Mouse (Mus musculus) CD4-positive, CD25-positive, alpha-beta regulatory T cell, adult 2 months (primary cell): ENCODE data around the gene Prox1.

Source experiments
- DNase-seq: peaks from one replicate; pipeline ENCODE4 v3.0.0-alpha.2; 2012; ENCODE audit warnings: low read depth, low spot score

Gene Prox1

DNA sequence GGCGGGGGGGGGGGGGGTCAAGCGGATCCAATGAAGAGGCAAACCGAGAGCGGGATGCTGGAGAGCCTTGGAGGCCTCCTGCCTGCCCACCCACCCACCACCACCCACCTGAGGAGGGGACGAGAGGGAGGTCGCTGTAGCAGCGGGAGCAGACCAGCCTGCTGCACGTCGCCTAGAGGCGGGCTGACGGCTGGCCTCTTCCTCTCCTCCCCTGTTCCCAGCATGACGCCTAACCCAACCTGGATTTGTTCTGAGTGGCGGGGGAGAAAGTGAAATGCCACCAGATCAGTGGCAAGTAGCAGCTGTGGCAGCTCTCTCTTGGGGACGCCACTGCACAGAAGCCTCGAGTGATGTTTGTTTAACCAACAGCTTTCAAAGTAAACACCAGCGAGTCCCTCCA lies 3.1 kb upstream of the Prox1 start:
- DNase-seq: no peak

DNA sequence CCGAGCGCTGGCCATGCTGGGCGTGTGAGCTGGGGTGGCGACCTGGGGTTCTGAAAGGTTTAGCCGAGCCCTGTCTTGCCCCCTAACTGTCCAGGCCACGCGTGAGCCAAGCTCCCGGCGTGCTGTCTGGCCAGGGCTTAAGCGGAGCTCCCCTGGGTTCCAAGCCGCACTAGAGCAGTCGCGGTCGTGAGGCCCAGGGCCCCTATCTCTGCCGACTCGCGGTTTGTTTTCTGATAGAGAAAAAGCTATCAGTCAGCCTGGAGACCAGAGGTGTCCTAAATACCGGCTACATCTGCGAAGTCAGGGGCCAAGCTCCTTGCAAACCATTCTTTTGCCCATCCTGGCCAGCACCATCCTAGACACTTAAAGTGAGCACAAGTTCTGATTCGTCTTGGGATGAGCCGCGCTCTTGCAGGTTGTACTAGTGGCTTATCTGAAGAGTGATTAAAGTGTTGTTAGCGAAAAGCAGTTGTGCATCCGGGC lies 2.5 kb upstream of the Prox1 start:
- no peak for DNase-seq

DNA sequence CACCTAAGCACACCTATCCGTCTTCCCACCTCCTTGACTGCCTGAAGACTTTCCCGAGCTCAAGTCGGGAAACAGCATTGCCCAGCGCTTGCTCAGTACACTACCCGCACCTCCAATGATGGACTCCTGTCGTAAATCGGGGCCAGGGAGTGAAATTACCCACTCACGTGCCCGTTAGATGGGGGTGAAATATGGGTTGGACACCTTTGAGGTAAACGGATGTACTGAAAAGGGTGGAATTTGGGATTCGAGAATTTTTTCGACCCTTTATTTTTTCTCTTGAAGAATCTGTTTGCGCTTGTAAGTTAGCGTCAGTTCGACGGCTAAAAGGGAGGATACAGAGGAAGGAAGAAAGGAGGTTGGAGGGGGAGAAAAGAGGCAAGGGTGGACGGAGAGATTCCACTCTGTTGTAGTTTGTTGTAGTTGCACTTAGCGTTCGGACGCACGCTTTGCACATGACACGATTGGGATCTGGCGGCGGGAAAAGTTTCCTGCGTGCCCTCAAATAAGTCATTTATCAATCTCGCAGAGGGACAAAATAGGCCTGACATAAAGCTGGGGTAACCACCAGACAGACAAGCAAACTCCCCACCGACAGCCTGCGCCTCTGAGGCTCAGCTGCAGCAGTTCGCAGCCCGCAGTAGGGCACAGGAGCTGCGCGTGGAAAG lies 1.9 kb upstream of the Prox1 start:
- no peak for DNase-seq

DNA sequence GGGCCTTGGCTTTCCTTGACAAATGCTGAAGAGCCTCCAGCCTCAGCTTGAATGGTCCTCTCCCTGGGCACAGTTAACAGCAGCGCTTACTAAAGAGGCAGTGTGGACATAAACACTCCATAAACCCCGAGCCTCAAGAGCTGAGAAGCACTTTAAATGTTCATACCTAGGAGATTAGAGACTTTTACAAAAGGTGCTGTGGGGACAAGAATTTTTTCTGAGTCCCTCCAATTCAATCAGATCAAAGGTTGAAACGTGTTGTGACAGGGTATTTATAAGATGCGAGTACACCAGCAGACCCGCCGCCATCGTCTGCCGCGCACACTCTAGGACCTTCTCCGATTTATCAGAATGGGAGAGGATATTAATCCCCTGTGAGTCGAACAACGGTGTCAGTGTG lies 1.2 kb upstream of the Prox1 start:
- DNase-seq: no peak

DNA sequence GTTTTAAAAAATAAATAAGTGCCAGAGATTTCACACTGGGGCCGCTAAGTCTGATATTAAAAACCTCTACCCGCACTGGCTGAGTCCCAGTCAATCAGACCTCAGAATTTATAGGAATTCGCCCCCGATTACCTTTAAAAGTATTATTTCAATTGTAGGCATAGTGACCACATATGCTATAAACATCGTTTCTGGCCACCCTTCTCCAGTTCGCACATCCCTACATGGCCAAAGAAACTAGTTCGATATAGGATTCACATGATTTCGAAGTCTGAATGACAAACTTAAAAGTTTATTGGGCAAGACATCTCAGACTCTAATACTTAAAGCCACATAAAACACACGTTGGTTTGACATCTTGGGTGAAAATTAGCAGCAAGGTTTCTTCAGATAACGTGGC lies 827 bp upstream of the Prox1 start:
- DNase-seq: no peak

DNA sequence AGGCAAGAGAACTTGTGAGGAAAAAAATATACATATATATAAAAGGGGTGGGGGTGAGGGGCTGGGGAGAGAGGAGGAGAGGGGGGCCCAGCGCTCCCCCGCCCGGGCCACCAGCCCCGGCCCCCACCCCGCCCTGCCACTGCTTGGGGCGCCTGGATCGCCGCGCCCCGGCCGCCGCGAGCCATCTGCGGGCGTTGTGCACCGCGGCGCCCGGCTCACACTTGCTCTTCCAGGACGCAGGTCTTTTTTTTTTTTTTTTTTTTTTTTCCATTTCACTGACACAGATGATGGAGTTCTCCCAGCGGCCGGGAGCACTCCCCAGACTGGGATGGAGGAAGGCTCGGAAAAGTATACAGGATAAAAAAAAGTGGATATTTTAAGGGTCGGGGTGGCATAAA lies 304 bp upstream of the Prox1 start:
- DNase-seq: no peak

DNA sequence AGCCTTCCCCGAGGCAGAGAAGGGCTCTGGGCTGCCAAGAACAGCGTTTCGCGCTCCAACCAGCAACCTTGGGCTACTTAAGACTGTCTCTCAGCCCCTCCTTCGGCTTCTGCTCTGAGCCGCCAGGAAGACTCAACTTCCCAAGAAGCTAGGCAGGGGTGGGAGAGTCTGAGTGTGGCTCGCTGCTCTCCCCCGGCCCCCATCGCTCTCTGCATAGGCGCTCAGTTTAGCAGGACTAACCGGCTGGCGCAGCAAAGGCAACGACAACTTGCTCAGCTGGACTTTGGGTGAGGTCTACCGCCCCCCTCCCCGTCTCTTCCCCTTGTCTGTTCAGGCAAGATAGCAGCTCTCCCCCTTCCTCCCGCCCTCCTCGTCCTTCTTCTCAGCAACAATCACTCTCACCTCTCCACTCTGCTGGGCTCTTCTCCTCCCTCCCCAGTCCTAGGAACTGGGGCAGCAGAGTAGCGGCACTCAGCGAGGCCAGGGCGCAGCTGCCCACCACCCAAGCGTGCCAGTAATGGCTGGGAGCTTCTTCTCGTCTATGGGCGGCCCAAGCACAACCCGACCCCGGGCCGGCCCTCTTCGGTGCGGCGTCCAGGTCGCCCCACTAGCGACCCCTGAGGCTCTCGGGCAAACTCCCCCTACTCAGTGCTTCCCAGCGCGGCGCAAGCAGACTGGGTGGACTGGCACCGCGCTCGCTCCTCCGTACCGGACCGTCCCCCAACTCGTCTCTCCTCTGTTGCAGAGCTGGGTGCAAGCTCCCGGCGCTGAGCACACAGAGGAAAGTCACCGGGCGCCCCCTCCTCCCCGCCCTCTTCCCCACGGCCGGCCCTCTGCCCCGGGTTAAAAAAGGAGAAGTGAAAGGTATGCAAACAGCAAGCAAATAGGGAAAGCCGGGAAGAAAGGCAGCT lies 1.5 kb downstream of the Prox1 start:
- DNase-seq: no peak

DNA sequence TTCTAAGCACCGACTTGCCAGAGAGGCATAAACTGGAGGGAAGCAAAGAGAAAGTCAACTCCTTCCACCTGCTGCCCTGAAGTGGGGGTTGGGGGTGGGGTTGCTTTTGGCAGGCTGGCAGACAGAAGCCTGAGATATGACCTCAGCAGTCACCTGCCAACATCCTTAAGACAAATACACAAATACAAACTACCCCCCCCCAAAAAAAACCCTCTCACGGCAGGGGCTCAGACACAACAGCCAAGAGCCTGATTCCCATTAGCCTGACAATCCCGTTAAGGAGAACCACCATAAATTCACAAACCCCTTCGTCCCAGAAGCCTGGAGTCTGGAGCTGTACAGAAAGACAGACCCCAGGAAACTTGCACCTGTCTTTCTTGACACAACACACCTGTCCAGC lies 2.4 kb downstream of the Prox1 start:
- DNase-seq: no peak

DNA sequence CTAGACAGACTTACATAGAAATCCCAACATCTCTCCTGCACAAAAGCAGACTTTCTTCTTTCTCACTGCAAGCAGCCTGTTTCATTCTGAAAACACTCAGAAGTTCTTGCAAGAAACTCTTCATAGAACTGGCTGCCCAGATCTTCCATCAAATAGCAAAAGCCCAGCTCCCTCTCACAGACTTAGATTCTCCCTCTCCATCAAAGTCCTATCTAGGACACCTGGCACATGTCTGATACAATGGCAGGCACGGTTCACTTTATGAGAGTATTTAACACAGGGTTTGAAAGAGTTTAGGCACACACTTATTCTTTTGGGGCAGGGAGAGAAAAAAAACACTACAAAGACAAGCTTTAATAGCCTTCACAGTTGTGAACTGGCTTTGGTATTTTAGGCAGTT lies 2.9 kb downstream of the Prox1 start:
- DNase-seq: no peak

DNA sequence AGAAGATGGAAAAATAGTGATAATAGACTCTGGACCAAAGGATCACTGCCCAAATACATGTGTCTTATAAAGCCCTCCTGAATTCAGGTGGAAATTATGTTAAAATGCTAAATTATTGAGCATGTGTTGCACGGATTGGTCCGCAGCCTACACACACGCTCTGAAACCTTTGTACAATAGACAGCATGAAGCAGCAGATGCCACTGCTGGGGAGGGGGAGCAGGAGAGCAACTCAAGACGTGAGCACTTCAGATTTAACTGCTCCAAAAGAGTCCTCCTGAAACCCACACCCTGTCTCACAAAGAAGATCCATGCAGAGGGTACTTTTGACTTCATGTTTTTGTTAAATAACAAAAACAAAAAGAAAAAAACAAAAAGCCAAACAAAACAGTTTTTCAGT lies 5.0 kb downstream of the Prox1 start:
- no peak for DNase-seq

DNA sequence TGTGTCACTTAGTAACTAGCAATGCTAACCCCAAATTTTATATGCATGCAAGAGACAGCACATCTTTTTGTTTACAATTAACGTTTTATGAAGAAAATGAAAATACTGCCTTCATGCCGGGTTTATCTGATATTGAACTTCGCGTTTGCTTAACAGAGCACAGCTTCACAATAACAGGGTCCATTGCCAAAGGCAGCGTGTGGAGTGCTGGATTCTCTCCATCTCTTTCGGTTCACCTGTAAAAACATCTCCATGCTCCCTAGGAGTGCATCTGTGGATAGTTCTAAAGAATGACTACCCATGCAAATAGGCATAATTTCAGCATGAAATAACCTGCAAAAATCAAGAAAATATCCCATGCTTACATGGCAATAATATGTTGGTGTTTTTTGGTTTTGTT lies 7.0 kb downstream of the Prox1 start:
- DNase-seq: no peak

DNA sequence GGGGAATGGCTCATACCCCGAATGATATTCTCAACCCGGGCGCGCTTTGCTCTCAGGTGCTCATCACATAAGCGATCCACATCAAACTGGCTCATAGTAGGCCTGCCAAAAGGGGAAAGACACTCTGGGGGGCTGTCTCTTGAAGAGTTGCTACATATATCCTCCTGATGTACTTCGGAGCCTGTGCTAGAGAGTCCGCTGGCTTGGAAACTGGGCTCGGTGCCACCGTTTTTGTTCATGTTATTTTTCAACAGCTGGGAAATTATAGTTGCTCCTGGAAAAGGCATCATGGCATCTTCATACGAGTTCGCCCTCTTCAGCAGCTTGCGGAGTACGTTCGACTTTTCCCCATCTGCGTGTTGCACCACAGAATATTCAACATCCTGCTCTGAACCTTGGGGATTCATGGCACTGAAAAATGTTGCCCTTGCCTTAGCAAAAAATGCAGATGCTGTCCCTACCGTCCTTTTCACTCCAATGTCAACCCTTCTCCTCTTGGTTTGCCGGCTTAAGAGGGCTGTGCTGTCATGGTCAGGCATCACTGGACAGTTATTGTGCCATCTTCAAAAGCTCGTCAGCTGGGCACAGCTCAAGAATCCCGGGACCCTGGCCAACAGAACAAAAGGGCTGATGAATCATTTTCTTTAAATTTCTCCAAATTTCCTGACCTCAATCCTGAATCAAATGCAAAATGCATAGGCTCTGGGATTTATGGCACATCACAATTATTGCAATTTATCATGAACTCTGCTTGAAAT lies 8.6 kb downstream of the Prox1 start:
- DNase-seq: no peak

DNA sequence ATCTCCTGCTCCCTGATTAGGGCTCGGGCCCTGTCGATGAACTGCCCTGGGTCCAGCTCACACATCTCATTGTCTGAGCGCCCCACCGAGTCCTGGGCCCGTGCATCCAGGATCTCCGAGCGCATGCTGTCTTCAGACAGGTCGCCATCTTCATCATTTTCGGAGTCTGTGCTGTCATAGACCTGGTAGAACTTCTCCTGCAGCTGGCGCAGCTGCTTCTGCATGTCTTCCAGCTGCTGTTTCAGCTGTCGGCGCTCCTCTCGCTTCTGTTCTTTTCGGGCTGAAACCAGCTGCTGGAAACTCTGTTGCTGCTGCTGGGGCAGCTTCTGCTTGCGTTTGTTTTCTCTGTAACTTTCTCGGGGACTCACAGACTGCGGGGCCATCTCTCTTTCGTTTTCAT lies 9.2 kb downstream of the Prox1 start:
- DNase-seq: no peak

DNA sequence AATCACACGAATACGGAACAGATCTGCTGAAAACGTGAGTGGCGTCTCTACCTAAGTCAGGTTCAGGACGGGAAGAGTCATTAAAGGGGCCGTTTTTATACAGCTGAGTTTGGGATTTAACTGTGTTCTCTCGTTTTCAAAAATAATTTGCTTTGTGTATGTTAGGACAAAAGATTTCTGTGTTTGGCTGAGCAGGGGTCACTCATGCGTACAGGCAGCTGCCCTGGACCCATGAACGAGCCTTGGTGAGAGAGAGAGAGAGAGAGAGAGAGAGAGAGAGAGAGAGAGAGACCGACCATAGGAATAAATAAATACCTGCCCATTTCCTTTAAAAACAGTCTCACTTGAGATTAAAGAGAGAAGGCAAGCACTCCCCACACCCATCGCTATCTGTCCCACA lies 11.1 kb downstream of the Prox1 start:
- no peak for DNase-seq

DNA sequence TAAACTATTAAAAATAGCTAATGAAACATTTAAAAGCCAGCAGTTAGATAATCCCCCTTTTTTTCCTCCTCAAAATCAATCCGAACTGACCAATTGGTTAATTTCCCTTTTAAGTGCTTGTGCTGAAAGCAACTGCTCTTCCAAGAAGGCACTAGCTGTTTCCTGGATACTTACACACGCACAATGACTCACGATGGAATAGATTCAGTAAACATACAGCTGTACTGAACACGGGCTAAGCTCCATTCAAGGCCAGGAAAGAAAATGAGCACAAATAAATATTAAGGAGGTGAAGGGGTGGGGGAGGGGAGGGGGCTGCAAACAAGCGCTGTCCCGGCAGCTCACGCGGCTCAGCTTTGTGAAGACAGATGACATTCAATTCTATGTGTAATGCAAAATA lies 14.8 kb downstream of the Prox1 start:
- no peak for DNase-seq

DNA sequence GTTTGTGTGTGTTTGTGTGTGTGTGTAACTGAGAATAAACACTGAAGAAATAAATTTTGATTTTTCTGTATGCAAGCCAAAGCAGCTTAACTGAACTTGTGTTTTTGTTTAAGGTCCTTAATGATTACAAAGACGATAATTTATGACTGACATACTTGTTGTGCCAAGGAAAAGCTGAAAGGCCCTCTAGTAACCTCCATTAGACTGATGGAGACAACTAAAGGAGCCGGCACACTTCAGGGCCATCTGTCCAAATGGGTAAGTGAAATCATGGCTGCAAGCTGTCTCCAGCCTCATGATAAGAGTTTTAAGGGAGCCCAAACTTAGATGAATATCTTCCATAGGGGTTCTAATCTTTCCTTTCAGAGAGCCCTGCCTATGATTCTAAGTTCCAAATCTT lies 15.5 kb downstream of the Prox1 start:
- DNase-seq: no peak

DNA sequence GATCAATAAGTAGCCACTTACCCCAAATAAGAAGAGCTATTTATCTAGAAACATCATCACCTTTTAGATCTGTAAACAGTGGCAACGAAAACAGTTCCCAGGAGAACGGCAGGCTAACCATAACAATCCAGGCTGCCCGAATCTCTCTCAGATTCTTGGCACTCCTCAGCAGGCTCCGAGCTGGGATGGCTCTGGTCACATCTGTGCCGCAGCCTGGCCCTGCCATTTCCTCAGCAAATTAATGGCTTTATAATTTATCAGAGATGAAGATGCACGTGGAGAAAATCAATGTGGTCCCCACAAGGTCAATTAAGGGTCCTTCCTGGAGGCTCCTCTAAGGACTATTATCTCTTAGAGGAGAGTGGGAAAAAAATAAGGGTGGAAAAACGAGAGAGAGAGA lies 16.2 kb downstream of the Prox1 start:
- no peak for DNase-seq

DNA sequence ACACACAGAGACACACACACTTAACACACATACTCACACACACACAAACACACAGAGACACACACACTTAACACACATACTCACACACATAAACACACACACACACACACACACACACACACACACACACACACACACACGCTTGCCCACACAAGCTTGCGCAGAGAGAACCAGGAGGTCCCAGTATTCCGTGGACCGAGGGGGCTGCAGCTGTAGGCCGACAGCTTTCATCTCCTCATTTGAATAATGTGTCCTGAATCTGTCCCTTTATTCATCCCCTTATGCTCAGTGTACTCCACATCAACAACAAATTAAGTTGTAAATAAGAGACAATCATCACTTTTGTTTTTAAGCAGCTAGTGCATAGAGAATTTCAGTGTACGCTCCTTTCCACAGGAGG lies 17.9 kb downstream of the Prox1 start:
- DNase-seq: no peak

DNA sequence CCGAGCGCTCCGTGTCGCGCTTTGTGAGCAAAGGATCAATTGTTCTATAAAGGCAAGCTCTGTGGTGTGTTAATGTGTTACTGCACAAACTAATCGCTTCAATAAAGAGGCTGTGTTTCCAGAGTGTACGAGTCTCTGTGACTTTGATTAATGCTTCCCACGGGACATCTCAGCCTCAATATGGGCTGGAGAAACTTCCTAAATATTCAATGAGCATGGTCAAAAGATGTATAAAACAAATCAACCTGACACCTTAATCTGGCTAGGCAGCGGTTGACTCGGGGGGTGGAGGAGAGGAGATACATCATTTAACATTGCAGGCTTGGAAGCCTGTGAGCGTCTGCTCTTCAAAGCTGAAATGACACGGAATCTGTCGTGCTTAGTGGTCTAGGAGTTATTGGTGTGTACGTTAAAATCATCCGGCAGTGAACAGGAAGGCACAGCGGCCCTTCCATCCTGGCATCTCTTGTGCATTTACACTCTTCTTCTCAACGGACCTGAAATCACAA lies 21.2 kb downstream of the Prox1 start:
- DNase-seq: no peak

DNA sequence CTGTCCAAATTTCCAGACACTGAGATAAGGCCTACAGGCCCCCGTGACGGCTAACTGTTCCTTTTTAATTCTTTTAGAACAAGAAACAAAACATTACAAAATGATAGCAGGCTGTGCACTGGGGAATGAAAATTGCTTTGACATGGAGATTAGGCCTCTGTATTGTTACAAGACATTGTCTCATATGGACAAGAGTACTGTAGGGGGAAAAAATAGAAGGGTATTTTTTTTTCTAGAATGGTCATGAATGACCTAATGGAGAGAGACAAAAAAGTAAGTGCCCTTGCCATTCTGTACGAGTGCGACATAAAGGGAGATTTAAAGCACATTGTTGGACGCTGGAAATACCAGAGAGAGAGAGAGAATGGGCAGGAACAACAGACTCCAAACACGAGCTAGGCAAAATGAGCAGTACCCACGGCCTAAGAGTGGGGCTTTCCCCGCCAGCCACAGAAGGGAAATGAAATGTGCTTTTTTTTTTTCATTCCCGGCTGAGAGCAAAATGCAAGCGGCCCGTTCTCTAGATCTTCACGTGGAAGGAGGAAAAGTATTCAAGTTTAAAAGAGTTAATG lies 21.8 kb downstream of the Prox1 start:
- no peak for DNase-seq

DNA sequence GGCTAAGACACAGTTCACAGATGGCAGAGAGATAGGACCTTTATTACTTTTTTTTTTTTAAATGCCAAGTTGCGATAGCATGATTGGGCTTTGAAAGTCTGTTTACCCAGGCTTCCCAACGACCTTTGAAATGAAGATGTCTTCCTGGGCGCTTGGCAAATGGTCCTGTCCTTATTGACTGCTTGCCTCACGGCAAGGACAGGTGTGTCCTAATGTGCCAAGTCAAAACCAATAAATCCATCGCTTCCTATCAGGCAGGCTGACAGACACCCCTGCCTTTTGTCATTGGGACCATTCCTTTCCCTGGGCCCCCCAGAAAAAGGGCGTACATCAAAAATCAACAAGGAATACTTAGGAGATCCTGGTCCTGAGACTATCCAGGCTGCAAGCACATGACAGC lies 22.7 kb downstream of the Prox1 start:
- DNase-seq: no peak

DNA sequence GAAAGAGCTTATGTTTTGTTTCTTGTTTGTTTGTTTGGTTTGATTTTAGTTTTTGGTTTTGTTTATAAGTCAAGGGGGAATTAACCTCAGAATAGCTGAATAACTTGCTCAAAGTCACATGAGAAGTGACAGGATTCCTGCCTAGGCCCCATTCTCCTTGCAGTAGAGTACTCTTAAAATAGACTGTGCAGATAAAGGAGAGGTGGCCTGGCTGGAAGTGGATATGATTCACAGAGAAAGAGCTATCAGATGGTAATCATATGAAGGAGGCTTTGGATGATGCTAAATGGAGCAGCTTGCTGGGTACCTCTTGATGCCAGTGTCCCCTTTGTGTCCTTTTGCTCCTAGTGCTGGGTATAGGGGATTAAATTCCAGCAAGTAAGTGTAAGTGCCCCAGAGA lies 26.1 kb downstream of the Prox1 start:
- DNase-seq: no peak
